Mouse (Mus musculus) hindlimb bud, embryonic 11.5 days (tissue): Measurements from ENCODE around the gene Cyp3a59.
"Not testable (repeated sequence)": the region's sequence is repeated elsewhere in the genome, so short reads cannot be mapped to it uniquely, and the experiment has no call there.

ENCODE experiments used
- DNase-seq: peaks from one replicate; pipeline ENCODE4 v3.0.0-alpha.2; 2012; ENCODE audit warnings: low read depth, low spot score; ENCODE audit errors: extremely low spot score

Cyp3a59 gene

GRCm38 (mm10) chr5:146078945-146079344 lies at the start of gene Cyp3a59:
Gene Cyp3a59 (plus strand): TSS chr5:146079257.
- DNase-seq = not testable (repeated sequence)

- no peak for DNase-seq
These were observed 9.0 kb upstream of the Cyp3a59 start for GRCm38 (mm10) chr5:146070099-146070498.

GRCm38 (mm10) chr5:146147903-146148302 lies 68.8 kb downstream of the Cyp3a59 start:
- no peak for DNase-seq

GRCm38 (mm10) chr5:146150454-146150853 lies 71.4 kb downstream of the Cyp3a59 start:
- DNase-seq = no peak

- DNase-seq = not testable (repeated sequence)
These were observed 79.3 kb downstream of the Cyp3a59 start for GRCm38 (mm10) chr5:146158326-146158725.

GRCm38 (mm10) chr5:146160439-146160838 lies 81.4 kb downstream of the Cyp3a59 start, which contains the start of gene Gm5565:
Gene Gm5565 (minus strand): TSS chr5:146160539.
- DNase-seq = not testable (repeated sequence)
